Mouse (Mus musculus) ES-Bruce4 (cell line): ENCODE results near the gene Gzmm.

ENCODE experiments used
- CTCF ChIP-seq: IDR thresholded peaks from one replicate; pipeline ENCODE4 v1.8.1; 2011; ENCODE audit warnings: low read depth, low read length
- EP300 ChIP-seq: IDR thresholded peaks from 2 replicates; pipeline ENCODE4 v1.6.1; 2011; ENCODE audit warnings: low read depth, low read length; ENCODE audit not compliant: insufficient read depth

DNA sequence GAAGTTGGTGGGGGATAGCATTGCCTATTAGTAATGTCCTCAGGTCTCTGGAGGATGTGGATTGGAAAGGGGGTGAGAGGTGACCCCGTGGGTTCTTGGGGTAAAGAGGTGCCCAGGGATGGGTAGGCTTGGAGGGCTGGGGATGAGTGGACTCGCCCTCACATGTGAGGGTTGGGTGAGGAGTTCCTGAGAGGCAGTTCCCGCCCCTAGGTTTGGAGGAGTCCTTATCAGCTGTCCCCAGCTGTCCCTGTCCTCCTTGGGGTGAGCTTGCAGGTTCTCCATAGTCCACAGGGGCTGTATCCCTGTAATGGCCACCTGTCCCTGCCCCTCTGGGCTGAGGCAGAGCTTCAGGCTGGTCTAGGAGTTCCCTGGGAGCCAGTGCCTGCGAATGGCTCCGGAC lies 17.1 kb downstream of the Gzmm start:
- TF ChIP-seq EP300, result no peak
- TF ChIP-seq CTCF, result no peak
